Mouse (Mus musculus): ENCODE measurements around the gene Klkb1. TPM values are rescaled to one million over a fixed set of nuclear protein-coding genes. Genes with fewer than 3 reads are reported as not detected.

Klkb1 gene
- polyA plus RNA-seq, 1 experiment from 2014 or later, result not detected

GRCm38 (mm10) chr8:45302390-45302789, 7.7 kb upstream of the Klkb1 start:
- Histone ChIP-seq H3K9ac (replicated peaks; ENCODE audit: low read length) (no peak overlapping the region), H3K36me3 (replicated peaks; ENCODE audit: control insufficient read depth, insufficient read depth, low read depth, low read length) (no peaks in the 10 kb centered on the region), H3K27ac (replicated peaks; ENCODE audit: low read depth, low read length) (no peak overlapping the region), H3K4me3 (ENCODE audit: low read depth, low read length) (no peak overlapping the region), H3K4me2 (ENCODE audit: low read depth, low read length) (no peak overlapping the region), H3K4me1 (ENCODE audit: control insufficient read depth, insufficient read depth, low read length) (no peaks in the 10 kb centered on the region), H3K27me3 (ENCODE audit: control insufficient read depth, insufficient read depth, low read length) (no peaks in the 10 kb centered on the region), H3K9me3 (replicated peaks; ENCODE audit: control insufficient read depth, low read length) (no peaks in the 10 kb centered on the region)
- DNase-seq (ENCODE audit: low spot score) (no peak), ATAC-seq (replicated peaks; ENCODE audit: insufficient number of reproducible peaks, low FRiP score, low TSS enrichment, low read depth) (no peak)
- WGBS, result 74% methylated on average over 8 of the region's 8 CpGs

- H3K4me3 ChIP-seq (ENCODE audit: low read depth, low read length), result no peak overlapping the region
- H3K4me2 ChIP-seq (ENCODE audit: low read depth, low read length), result no peak overlapping the region
- DNase-seq (ENCODE audit: low spot score), result no peak
- 84% methylated on average over 6 of the region's 6 CpGs for WGBS
- H3K36me3 ChIP-seq (replicated peaks; ENCODE audit: control insufficient read depth, insufficient read depth, low read depth, low read length), result no peaks in the 10 kb centered on the region
- H3K9ac ChIP-seq (replicated peaks; ENCODE audit: low read length), result no peak overlapping the region
- H3K27me3 ChIP-seq (ENCODE audit: control insufficient read depth, insufficient read depth, low read length), result no peaks in the 10 kb centered on the region
- no peak for ATAC-seq (replicated peaks; ENCODE audit: insufficient number of reproducible peaks, low FRiP score, low TSS enrichment, low read depth)
- no peaks in the 10 kb centered on the region for H3K4me1 ChIP-seq (ENCODE audit: control insufficient read depth, insufficient read depth, low read length)
- no peaks in the 10 kb centered on the region for H3K9me3 ChIP-seq (replicated peaks; ENCODE audit: control insufficient read depth, low read length)
- no peak overlapping the region for H3K27ac ChIP-seq (replicated peaks; ENCODE audit: low read depth, low read length)
These were observed 617 bp upstream of the Klkb1 start for GRCm38 (mm10) chr8:45295276-45295675.

- H3K9me3 ChIP-seq (replicated peaks; ENCODE audit: control insufficient read depth, low read length), result no peaks in the 10 kb centered on the region
- H3K4me2 ChIP-seq (ENCODE audit: low read depth, low read length), result no peak overlapping the region
- WGBS, result 82% methylated on average over 2 of the region's 2 CpGs
- no peak overlapping the region for H3K9ac ChIP-seq (replicated peaks; ENCODE audit: low read length)
- no peak for ATAC-seq (replicated peaks; ENCODE audit: insufficient number of reproducible peaks, low FRiP score, low TSS enrichment, low read depth)
- H3K27ac ChIP-seq (replicated peaks; ENCODE audit: low read depth, low read length), result no peak overlapping the region
- H3K27me3 ChIP-seq (ENCODE audit: control insufficient read depth, insufficient read depth, low read length), result no peaks in the 10 kb centered on the region
- no peaks in the 10 kb centered on the region for H3K4me1 ChIP-seq (ENCODE audit: control insufficient read depth, insufficient read depth, low read length)
- H3K4me3 ChIP-seq (ENCODE audit: low read depth, low read length), result no peak overlapping the region
- DNase-seq (ENCODE audit: low spot score), result no peak
- no peaks in the 10 kb centered on the region for H3K36me3 ChIP-seq (replicated peaks; ENCODE audit: control insufficient read depth, insufficient read depth, low read depth, low read length)
These were observed 2.9 kb downstream of the Klkb1 start for GRCm38 (mm10) chr8:45291790-45292189.

- 72% methylated on average over 8 of the region's 8 CpGs for WGBS
These were observed 13.0 kb downstream of the Klkb1 start for GRCm38 (mm10) chr8:45281630-45282029.

GRCm38 (mm10) chr8:45277453-45277852, 17.2 kb downstream of the Klkb1 start:
- no peaks in the 10 kb centered on the region for H3K9me3 ChIP-seq (replicated peaks; ENCODE audit: control insufficient read depth, low read length)
- ATAC-seq (replicated peaks; ENCODE audit: insufficient number of reproducible peaks, low FRiP score, low TSS enrichment, low read depth), result 0 out of 2 replicates have a peak, but pooled peaks have one; percentile 52
- H3K27ac ChIP-seq (replicated peaks; ENCODE audit: low read depth, low read length), result no peak overlapping the region
- no peak for DNase-seq (ENCODE audit: low spot score)
- H3K4me2 ChIP-seq (ENCODE audit: low read depth, low read length), result no peak overlapping the region
- no peak overlapping the region for H3K9ac ChIP-seq (replicated peaks; ENCODE audit: low read length)
- no peaks in the 10 kb centered on the region for H3K36me3 ChIP-seq (replicated peaks; ENCODE audit: control insufficient read depth, insufficient read depth, low read depth, low read length)
- H3K27me3 ChIP-seq (ENCODE audit: control insufficient read depth, insufficient read depth, low read length), result no peaks in the 10 kb centered on the region
- H3K4me1 ChIP-seq (ENCODE audit: control insufficient read depth, insufficient read depth, low read length), result no peaks in the 10 kb centered on the region
- 75% methylated on average over 3 of the region's 3 CpGs for WGBS
- no peak overlapping the region for H3K4me3 ChIP-seq (ENCODE audit: low read depth, low read length)

More at GRCm38 (mm10) chr8:45281630-45282029, 13.0 kb downstream of the Klkb1 start:
- no peak overlapping the region for H3K4me3 ChIP-seq (ENCODE audit: low read depth, low read length)
- H3K9ac ChIP-seq (replicated peaks; ENCODE audit: low read length), result no peak overlapping the region
- no peaks in the 10 kb centered on the region for H3K4me1 ChIP-seq (ENCODE audit: control insufficient read depth, insufficient read depth, low read length)
- no peaks in the 10 kb centered on the region for H3K9me3 ChIP-seq (replicated peaks; ENCODE audit: control insufficient read depth, low read length)
- no peak for ATAC-seq (replicated peaks; ENCODE audit: insufficient number of reproducible peaks, low FRiP score, low TSS enrichment, low read depth)
- H3K4me2 ChIP-seq (ENCODE audit: low read depth, low read length), result no peak overlapping the region
- no peaks in the 10 kb centered on the region for H3K36me3 ChIP-seq (replicated peaks; ENCODE audit: control insufficient read depth, insufficient read depth, low read depth, low read length)
- H3K27me3 ChIP-seq (ENCODE audit: control insufficient read depth, insufficient read depth, low read length), result no peaks in the 10 kb centered on the region
- DNase-seq (ENCODE audit: low spot score), result no peak
- H3K27ac ChIP-seq (replicated peaks; ENCODE audit: low read depth, low read length), result no peak overlapping the region

- 85% methylated on average over 4 of the region's 4 CpGs for WGBS
- Histone ChIP-seq H3K27ac (replicated peaks; ENCODE audit: low read depth, low read length) (no peak overlapping the region), H3K9me3 (replicated peaks; ENCODE audit: control insufficient read depth, low read length) (no peaks in the 10 kb centered on the region), H3K4me3 (ENCODE audit: low read depth, low read length) (no peak overlapping the region), H3K36me3 (replicated peaks; ENCODE audit: control insufficient read depth, insufficient read depth, low read depth, low read length) (no peaks in the 10 kb centered on the region), H3K4me1 (ENCODE audit: control insufficient read depth, insufficient read depth, low read length) (no peaks in the 10 kb centered on the region), H3K4me2 (ENCODE audit: low read depth, low read length) (no peak overlapping the region), H3K27me3 (ENCODE audit: control insufficient read depth, insufficient read depth, low read length) (no peaks in the 10 kb centered on the region), H3K9ac (replicated peaks; ENCODE audit: low read length) (no peak overlapping the region)
- ATAC-seq (replicated peaks; ENCODE audit: insufficient number of reproducible peaks, low FRiP score, low TSS enrichment, low read depth) (no peak), DNase-seq (ENCODE audit: low spot score) (no peak)
These were observed 20.3 kb downstream of the Klkb1 start for GRCm38 (mm10) chr8:45274317-45274716.

GRCm38 (mm10) chr8:45269056-45269455, 25.6 kb downstream of the Klkb1 start:
- no peaks in the 10 kb centered on the region for H3K9me3 ChIP-seq (replicated peaks; ENCODE audit: control insufficient read depth, low read length)
- H3K36me3 ChIP-seq (replicated peaks; ENCODE audit: control insufficient read depth, insufficient read depth, low read depth, low read length), result no peaks in the 10 kb centered on the region
- H3K4me1 ChIP-seq (ENCODE audit: control insufficient read depth, insufficient read depth, low read length), result no peaks in the 10 kb centered on the region
- H3K4me2 ChIP-seq (ENCODE audit: low read depth, low read length), result no peak overlapping the region
- no peak overlapping the region for H3K9ac ChIP-seq (replicated peaks; ENCODE audit: low read length)
- H3K4me3 ChIP-seq (ENCODE audit: low read depth, low read length), result no peak overlapping the region
- H3K27me3 ChIP-seq (ENCODE audit: control insufficient read depth, insufficient read depth, low read length), result no peaks in the 10 kb centered on the region
- no peak overlapping the region for H3K27ac ChIP-seq (replicated peaks; ENCODE audit: low read depth, low read length)
- no peak for ATAC-seq (replicated peaks; ENCODE audit: insufficient number of reproducible peaks, low FRiP score, low TSS enrichment, low read depth)
- DNase-seq (ENCODE audit: low spot score), result no peak

- no peak overlapping the region for H3K4me3 ChIP-seq (ENCODE audit: low read depth, low read length)
- H3K9ac ChIP-seq (replicated peaks; ENCODE audit: low read length), result no peak overlapping the region
- H3K36me3 ChIP-seq (replicated peaks; ENCODE audit: control insufficient read depth, insufficient read depth, low read depth, low read length), result no peaks in the 10 kb centered on the region
- no peak overlapping the region for H3K4me2 ChIP-seq (ENCODE audit: low read depth, low read length)
- no peak for ATAC-seq (replicated peaks; ENCODE audit: insufficient number of reproducible peaks, low FRiP score, low TSS enrichment, low read depth)
- DNase-seq (ENCODE audit: low spot score), result no peak
- no peaks in the 10 kb centered on the region for H3K27me3 ChIP-seq (ENCODE audit: control insufficient read depth, insufficient read depth, low read length)
- H3K27ac ChIP-seq (replicated peaks; ENCODE audit: low read depth, low read length), result no peak overlapping the region
- no peaks in the 10 kb centered on the region for H3K4me1 ChIP-seq (ENCODE audit: control insufficient read depth, insufficient read depth, low read length)
- no peaks in the 10 kb centered on the region for H3K9me3 ChIP-seq (replicated peaks; ENCODE audit: control insufficient read depth, low read length)
These were observed 26.2 kb downstream of the Klkb1 start for GRCm38 (mm10) chr8:45268485-45268884.

Data from embryonic facial prominence, embryonic 11.5 days (tissue).